Mouse (Mus musculus): Measurements from ENCODE around the gene Upk2.
A peak's percentile ranks its signal among the peaks of the same experiment; 100 is the strongest.

- TF ChIP-seq CTCF (conservative IDR thresholded peaks at IDR 0.05 in 1 of 2, IDR thresholded peaks at IDR 0.05 in 1 of 2; ENCODE audit: low read depth in 2 of 2, low read length in 2 of 2) = peak in 1 of 2 experiments; percentile 32; a peak in 1 of 4 replicates
- no peak for TF ChIP-seq POLR2A (IDR thresholded peaks at IDR 0.05; ENCODE audit: low read depth, low read length)
- TF ChIP-seq USF1 (IDR thresholded peaks at IDR 0.05; ENCODE audit: low read depth, low read length) = no peak
Observed at GRCm38 (mm10) chr9:44454891-44455220, at the start of gene Upk2.
